Mouse (Mus musculus): ENCODE measurements around the gene Dnase1. TPM values are rescaled to one million over a fixed set of nuclear protein-coding genes. Genes with fewer than 3 reads are reported as not detected.
A peak's percentile ranks its signal among the peaks of the same experiment; 100 is the strongest.
"Not testable (repeated sequence)": the region's sequence is repeated elsewhere in the genome, so short reads cannot be mapped to it uniquely, and the experiment has no call there.

Gene Dnase1
- not detected for total RNA-seq (2021)

DNA sequence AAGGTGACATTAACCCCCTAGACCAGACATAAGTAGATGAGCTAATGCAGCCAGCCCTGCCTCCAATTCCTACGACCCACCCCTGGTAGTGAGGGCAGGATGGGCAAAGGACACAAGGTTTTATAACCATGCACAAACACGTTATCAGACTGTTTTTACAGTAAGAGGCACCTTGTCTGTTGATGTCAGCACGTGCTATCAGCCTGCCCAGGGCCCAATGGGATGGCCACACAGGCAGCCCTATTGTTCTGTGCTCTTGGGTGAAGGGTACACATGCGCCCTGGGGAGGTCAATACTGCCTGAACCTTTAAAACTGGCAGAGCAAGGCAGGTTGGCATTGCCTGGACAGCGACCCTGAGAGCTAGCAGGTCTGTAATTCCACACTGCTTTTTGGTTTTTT is at the start of gene Dnase1:
Gene Dnase1, plus strand, starts transcription at position 136 of the 400 bp plus-strand sequence.
- intact Hi-C loops (cut with DNase I), result no loop called here
- no peak for DNase-seq (ENCODE audit: extremely low spot score in 1 of 2, low spot score in 2 of 2)

DNA sequence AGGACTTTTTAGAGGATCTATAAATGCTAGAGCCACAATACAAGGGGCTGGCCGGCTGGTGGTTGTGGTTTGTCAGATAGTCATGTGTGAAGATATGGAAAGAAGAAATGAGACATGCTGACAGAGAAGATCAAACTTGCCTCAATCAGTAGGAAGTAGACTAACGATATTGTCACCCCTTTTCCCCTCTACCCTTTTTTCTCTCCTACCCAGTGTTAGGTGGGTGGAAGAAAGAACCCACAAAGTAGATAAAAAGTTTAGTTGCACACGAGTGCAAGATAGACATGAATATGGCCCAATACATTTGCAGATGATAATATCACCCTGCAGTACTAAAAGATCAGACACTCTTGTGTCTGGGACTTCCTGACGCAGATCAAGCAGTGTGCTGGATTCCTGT is 48.3 kb upstream of the Dnase1 start:
- DNase-seq (ENCODE audit: extremely low spot score in 1 of 2, low spot score in 2 of 2), result no peak
- intact Hi-C loops (cut with DNase I), result loop anchor here (5.0 kb wide), 1 partner anchor 46 kb away; no protein-coding TSS in a partner anchor

DNA sequence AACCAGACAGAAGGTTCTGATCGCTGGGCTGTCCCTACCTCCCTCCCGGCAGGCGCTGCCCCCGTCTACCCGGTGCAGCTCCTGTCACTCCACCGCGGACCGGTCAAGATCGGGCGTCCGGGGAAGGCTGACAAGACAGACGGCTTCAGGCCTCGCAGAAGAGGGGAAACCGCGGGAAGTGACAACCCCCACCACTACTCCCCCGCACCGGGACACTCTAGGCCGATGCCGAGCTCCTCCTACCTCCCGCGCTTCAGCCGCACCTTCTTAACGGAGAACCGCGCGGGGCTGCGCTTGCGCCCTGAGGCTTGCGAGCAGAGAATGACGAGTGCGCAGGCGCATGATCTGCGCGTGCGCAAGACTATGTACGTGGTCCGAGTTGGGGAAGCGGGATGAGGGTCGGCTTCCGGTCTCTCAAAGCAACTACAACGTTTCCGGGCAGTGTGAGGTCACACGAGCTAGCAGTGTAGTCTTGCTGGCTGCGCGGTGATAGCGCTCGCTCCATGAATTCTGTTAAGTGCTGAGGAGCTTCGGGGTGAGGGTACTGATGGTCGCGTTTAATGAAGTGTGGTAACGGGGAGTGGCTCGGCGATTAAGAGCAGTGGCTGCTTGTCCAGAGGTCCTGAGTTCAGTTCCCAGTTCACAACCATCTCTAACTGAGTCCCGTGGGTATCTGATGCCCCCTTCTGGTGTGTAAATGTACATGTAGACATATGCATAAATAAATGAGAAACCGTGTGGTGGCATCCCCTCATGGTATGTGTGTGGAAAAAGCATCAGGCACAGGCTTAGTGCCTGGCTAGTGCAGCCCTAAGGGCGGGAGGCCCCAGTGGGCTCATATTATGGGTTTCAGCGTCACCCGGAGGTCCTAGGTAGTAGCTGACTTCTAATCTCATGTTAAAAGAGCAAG is 33.0 kb upstream of the Dnase1 start, which contains the start of gene Slx4:
Gene Slx4, minus strand, starts transcription at position 282 of the 910 bp plus-strand sequence.
- intact Hi-C loops (cut with DNase I), result no loop called here
- DNase-seq (ENCODE audit: extremely low spot score in 1 of 2, low spot score in 2 of 2), result peak; percentile 96

DNA sequence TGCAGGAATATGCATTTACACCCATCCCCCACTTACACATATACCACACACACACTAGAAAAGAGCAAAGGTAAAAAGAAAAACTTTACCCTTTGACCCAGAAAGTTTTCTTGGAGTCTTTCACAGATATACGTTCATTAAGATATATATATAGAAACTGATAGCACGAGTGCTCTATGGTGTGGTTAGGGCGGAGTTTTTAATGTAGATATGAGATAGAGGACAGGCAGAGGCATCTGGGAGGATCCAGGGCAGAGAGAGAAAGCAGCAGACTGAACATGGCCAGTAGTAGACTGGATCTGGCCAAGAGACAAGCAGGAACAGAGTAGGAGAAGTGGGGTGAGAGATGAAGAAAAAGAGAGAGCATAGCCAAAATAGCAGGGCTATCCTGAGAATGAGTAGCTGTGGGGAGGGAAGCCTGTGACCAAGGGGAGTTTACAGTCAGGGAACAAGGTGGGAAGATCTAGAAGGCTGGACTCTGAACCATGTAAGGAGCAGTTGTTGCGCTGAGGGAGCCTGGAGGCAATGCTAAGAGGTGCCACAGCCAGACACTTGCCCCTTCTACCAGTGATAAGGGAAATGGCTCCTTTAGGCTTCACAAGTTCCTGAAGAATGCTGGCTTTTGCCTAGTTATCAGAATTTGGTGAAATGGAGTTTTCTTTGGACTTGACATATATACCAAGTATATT is 23.7 kb upstream of the Dnase1 start:
- intact Hi-C loops (cut with DNase I), result no loop called here
- DNase-seq (ENCODE audit: extremely low spot score in 1 of 2, low spot score in 2 of 2), result no peak

DNA sequence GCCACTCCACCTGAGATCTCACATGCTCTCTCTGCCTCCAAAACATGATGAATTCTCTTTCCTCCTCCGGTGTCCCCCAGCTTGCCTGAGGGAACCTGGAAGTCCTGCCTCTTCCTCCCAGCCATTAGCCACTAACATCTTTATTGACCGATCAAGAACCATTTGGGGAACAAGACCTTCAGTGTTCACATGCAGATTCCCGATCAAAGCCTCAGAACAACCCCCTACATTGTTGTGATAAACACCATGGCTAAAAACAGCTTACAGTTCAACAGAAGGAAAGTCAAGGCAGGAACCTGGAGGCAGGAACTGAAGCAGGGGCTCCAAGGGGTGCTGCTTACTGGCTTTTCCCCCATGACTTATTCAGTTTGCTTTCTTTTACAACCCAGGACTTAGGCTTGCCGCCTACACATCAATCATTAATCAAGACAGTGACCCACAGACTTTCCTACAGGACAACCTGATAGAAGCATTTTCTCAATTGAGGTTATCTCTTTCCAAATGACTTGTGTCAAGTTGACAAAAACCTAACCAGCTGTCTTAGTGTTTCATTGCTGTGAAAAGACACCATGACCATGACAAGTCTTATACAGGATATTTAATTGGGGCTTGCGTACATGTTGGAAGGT is 22.6 kb upstream of the Dnase1 start:
- no peak for DNase-seq (ENCODE audit: extremely low spot score in 1 of 2, low spot score in 2 of 2)
- intact Hi-C loops (cut with DNase I), result no loop called here

DNA sequence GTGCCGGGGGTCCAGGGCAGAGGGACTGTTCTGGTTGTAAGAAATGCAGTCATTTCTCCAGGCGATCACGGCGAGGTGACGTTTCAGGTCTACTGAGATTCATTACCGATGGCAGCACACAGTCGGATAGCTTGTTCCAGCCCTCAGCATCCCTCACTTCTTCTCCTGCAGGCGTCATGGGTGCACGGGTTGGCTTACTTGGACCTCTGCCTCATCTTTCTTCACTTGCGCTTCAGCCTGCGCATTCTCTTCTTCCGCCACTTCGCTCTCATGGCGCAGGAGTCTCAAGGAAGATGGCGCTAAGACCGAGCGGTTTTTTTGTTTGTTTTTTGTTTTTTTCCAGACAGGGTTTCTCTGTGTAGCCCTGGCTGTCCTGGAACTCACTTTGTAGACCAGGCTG is 20.0 kb upstream of the Dnase1 start:
- DNase-seq (ENCODE audit: extremely low spot score in 1 of 2, low spot score in 2 of 2); intact Hi-C loops (cut with DNase I): not testable (repeated sequence)

DNA sequence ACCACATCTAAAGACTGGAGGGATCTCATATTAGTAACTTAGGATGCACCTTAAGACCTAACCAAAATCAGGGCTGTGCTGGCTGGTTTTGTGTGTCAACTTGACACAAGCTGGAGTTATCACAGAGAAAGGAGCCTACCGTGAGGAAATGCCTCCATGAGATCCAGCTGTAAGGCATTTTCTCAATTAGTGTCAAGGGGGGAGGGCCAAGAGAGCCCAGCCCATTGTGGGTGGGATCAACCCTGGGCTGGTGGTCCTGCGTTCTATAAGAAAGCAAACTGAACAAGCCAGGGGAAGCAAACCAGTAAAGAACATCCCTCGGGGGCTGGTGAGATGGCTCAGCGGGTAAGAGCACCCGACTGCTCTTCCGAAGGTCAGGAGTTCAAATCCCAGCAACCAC is 19.3 kb upstream of the Dnase1 start:
- intact Hi-C loops (cut with DNase I); DNase-seq (ENCODE audit: extremely low spot score in 1 of 2, low spot score in 2 of 2): not testable (repeated sequence)

DNA sequence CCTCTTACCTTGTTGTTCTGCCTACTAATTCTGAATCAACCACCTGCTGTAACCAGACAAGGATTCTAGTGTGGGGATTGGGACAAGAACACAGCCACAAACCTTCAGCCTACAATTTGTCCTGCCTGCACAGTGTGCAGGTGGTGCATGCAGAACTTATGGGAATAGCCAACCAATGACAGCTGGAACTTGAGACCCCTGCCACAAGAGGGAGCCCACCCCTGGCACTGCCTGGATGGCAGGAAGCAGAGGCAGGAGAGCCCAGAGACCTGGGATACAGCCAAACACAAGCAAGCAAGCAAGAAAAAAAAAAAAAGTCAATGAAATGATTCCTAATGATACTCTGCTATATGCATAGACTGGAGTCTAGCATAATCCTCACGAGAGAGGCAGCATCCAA is 15.5 kb upstream of the Dnase1 start:
- intact Hi-C loops (cut with DNase I), result no loop called here
- no peak for DNase-seq (ENCODE audit: extremely low spot score in 1 of 2, low spot score in 2 of 2)

DNA sequence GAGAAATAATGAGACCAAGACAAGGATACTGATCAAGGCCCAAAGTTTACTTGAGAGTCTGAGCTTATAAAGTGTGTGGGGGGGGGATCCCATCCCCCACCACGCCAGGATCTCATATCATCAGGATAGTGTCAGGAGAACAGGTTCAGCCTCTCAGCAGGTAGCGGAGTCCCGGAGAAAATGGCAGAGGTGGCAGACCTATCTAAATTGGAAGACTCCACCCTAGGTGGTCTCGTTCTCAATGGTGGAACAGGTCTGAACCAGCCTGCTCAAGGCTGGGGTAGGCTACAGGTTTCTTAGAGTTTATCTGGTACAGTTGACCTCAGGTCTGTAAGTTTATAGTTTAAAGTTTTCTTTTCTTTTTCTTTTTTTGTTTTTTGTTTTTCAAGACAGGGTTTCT is 14.0 kb upstream of the Dnase1 start:
- no peak for DNase-seq (ENCODE audit: extremely low spot score in 1 of 2, low spot score in 2 of 2)
- intact Hi-C loops (cut with DNase I), result no loop called here

DNA sequence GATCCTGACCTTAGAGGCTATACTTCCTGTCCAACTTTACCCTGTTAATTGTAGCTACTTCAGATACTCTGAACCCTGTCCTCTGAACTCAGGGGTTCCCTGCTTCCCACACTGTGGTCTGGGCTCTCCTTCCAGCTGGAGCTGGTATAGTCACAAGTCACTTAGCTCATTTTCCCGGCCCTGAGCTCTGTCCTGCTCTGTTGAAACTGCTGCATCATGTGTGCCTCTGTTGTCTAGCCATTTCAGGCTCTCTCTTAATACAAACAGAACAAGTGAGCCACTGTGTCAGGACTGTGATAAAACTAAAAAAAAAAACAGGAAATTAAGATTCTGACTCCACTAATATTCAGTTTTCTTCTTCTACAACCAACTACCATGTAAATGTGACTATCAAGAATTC is 10.1 kb upstream of the Dnase1 start:
- intact Hi-C loops (cut with DNase I), result no loop called here
- no peak for DNase-seq (ENCODE audit: extremely low spot score in 1 of 2, low spot score in 2 of 2)

DNA sequence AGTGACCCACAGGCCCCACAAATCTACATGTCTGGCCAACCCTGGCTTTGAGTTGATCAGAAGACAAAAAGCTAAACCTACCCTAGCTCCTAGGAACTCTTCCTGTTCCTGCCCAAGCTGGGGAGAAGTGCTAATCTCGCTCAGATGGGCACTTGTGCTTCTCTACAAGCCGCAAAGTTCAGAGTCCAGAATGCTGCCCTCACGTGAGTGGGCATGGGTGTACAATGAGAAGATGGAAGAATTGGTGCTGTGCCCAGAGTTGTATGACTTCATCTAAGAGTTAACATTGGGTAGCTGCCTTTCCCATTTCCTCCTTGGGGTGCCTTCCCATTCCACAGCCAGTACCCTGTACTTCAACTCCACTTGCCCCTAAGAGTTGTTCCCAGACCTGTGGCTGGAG is 9.5 kb upstream of the Dnase1 start:
- no peak for DNase-seq (ENCODE audit: extremely low spot score in 1 of 2, low spot score in 2 of 2)
- intact Hi-C loops (cut with DNase I), result no loop called here

DNA sequence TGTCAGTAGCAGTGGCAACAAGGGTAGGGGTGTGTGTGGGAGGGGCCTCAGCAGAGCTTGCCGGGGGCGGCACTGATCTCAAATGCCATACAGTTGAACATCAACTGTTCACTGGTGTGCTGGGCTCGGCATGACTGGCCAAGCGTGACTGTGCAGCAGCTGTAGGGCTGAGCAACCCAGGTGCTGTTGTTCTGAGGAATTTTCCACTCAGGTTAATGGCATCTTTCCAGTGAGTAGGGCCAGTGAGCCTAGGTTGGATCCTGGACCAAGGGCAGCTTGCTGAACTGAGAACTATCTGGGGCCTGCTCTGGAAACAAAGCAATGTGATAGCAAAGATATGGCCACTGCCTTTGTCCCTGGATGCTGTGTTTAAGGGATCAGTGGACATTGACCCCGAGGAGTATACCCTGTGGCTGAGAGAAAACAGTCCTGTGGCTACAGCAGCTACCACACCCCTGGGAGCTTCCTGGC is 7.3 kb upstream of the Dnase1 start:
- intact Hi-C loops (cut with DNase I), result no loop called here

DNA sequence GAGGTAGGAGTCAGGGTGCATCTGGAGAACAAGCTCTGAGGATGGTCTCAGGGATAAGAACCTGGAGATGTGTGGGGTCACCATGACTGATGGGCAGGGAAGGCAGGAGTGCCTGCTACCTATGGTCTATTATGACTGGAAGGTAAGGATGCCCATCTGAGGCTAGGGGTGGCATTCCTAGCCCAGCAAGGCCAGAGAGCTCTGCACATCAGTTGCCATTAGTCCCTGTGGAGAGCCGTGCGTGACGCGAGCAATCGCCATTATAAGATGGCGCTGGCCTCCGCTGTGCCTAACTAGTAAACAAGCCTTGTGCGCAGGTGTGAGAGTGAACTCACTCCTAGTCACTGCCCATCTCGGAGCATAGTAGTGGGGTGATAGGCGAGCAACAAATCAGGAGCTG is 6.2 kb upstream of the Dnase1 start:
- no peak for DNase-seq (ENCODE audit: extremely low spot score in 1 of 2, low spot score in 2 of 2)
- intact Hi-C loops (cut with DNase I), result no loop called here

More for the DNA sequence above, 7.3 kb upstream of the Dnase1 start:
- no peak for DNase-seq (ENCODE audit: extremely low spot score in 1 of 2, low spot score in 2 of 2)

DNA sequence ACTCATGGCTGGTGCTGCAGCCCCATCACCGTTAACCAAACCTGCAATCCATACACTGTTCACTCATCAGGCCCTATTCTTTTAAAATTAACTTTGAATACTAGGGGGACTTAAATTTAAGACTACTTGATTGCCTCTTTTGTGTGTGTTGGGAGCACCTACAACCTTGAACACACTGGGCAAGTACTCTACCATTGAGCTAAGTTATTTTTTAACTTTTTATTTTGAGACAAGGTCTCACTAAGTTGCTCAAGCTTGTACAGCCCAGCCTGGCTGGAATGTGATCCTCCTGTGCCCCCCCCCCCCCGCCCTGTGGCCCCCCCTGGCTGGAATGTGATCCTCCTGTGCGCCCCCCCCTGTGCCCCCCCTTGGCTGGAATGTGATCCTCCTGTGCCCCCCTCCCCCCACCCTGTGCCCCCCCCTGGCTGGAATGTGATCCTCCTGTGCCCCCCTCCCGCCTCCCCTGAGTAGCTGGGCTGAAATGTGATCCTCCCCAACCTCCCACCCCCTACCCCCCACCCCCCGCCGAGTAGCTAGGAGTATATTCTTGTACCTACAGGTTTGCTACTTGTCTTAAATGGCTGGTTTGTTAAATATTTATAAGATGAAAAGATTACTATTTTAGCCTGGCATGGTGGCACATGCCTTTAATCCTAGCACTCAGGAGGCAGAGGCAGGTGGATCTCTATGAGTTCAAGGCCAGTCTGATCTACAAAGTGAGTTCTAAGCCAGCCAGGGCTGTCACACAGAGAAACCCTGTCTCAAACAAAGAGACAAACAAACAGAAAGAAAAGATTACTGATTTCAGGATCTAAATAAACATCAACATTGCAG is 5.1 kb upstream of the Dnase1 start:
- DNase-seq (ENCODE audit: extremely low spot score in 1 of 2, low spot score in 2 of 2), result no peak
- intact Hi-C loops (cut with DNase I), result no loop called here

DNA sequence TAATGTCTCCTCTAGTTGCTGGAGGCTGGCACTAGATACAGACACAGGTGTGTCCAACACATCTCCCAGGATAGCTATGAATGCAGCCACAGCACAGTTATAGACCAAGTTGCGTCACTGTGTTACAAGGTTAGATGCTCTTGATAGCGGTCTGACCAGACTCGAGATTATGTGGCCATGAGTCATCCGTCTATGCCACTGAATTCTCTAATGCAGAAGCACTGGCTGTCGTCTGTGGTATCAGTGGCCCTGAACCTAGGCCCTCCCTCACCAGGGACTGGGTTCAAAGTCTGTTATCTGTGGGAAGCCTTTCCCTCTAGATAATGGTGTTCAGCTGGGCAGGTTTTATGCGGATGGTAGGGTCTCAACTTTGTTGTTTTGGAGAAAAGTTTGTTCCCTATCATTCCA is 4.4 kb upstream of the Dnase1 start:
- intact Hi-C loops (cut with DNase I), result no loop called here
- no peak for DNase-seq (ENCODE audit: extremely low spot score in 1 of 2, low spot score in 2 of 2)

DNA sequence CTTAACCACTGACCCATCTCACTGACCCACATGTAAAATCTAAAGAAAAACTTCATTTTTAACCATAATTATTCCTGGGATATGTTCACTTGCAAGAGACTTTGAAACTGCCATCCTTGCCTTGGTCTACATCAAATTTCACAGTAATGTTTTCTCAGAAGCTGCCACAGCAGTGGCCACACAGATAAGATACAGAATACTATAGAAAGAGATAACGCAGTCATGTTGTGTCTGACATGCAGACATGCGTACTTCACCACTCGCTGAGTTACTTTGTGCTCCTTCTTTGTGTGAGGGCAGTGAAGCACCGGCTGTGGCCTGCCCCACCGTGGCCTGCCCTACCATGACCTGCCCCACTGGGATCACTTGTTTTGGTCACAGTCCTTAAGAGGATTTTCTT is 2.8 kb upstream of the Dnase1 start:
- intact Hi-C loops (cut with DNase I), result no loop called here
- DNase-seq (ENCODE audit: extremely low spot score in 1 of 2, low spot score in 2 of 2), result no peak

DNA sequence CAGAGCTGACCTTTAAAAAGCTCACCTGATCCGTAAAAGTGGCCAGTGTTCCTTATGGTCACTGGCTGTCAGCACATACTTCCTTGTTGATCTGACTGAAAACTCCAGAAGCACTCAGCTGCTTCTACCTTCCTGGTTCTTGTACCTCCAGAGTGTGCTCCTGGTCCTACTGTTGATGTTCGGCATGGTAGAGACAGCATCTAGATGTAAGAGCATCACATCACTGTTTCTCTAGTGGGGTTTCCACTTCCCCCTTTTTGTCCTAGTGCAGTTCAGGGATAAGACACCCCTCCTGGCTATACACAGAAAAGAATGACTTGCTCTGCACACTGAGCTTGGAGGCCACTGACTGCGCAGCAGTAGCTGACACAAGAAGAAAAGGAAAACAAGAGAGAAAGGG is 2.3 kb upstream of the Dnase1 start:
- no peak for DNase-seq (ENCODE audit: extremely low spot score in 1 of 2, low spot score in 2 of 2)
- intact Hi-C loops (cut with DNase I), result no loop called here

DNA sequence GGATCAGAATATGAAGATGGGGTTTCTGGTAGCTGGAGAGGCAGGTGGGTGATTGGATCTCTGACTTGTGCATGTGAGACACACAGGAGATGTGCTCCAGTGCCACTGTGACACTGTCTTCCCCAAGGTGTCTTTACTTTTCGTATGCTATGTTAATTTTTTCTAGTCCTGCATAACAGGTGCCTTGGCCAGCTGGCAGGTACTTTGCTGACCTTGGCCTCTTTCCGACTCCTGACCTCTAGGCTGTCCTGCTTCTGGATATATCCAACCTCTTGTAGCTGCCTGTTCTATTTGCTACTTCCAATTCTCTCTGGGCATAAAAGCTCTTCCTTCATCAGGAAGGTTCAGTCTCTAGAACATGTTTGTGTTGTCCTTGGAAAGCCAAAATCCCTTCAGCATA is 1.2 kb upstream of the Dnase1 start:
- DNase-seq (ENCODE audit: extremely low spot score in 1 of 2, low spot score in 2 of 2), result no peak
- intact Hi-C loops (cut with DNase I), result no loop called here

DNA sequence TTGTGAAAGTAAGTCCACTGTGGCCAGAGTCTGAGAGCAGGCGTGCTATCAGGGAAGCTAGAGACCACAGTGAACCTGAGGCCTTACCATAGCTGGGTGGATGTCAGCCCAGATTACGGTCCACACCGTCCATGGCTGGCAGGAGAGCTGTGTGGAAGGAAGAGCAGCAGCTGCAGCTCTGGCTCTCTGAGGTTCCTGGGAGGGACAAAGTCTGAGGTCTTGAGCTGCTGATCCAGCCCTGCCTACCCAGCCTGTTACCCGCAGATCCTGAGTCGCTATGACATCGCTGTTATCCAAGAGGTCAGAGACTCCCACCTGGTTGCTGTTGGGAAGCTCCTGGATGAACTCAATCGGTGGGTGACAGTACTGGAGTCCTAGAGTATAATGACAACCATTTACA is 948 bp downstream of the Dnase1 start:
- intact Hi-C loops (cut with DNase I), result no loop called here
- no peak for DNase-seq (ENCODE audit: extremely low spot score in 1 of 2, low spot score in 2 of 2)

Data from left cerebral cortex, postnatal 10 days (tissue).